Mouse (Mus musculus): ENCODE results near the gene AU015836.
"Not testable (repeated sequence)": the region's sequence is repeated elsewhere in the genome, so short reads cannot be mapped to it uniquely, and the experiment has no call there.

AU015836 gene

DNA sequence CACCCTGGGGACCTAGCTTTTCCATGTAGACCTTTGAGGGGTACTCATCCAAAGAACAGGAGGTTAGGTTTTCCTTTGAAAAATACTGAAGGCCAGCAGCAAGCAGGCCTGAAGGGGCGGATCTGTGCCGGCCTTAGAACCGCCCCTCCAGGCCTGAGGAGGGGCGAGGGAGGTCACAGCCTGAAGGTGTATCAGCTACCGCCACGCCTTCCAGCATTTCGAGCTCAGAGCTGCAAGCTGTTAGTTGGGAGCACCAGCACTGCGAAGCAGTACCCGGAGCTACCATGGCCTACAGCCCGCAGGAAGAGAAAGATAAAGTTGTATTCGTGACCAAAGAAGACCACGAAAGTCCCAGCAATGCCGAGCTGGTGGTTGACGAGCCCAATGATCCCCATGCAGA lies at the start of gene AU015836:
AU015836 (plus strand) TSS at position 216 of the 400 bp plus-strand sequence.
- no peak for DNase-seq (ENCODE audit: low read depth)

DNA sequence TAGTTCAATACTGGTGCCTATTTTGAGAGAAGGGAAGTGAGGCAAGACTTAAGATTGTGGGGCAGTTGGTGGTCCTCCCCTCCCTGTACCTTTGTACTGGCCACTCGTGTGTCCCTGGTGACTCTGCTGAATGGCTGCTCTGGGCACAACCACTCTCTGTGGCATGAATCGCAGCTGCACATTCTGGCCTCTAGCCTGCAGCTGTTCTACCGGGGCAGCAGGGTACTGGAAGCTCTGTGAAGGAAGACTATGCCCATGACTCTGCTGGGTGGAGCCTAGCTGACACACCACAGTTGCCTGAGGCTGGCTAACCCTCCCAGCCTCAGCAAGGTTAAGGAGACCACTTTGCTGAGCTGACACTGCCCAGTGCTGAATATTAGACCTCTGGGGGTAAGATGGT lies 49.4 kb upstream of the AU015836 start:
- DNase-seq (ENCODE audit: low read depth), result no peak

DNA sequence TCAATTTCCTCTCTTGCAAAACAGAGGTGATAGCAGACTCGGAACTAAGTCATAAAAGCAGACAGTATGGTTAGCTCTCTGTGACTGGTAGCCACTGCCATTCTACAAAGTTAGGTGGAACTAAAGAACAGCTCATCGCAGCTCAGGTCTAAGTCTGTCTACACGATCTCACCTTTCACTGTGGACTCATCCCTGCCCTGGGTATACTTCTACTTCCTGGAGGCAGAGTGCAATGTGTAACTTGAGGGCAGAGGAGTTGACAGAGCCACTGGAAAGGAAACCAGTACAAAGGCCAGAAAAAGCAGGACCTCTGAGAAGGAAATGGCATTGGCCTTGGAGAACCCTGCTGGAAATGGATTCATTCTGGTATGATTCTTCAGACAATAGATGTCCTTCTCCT lies 40.1 kb upstream of the AU015836 start:
- no peak for DNase-seq (ENCODE audit: low read depth)

DNA sequence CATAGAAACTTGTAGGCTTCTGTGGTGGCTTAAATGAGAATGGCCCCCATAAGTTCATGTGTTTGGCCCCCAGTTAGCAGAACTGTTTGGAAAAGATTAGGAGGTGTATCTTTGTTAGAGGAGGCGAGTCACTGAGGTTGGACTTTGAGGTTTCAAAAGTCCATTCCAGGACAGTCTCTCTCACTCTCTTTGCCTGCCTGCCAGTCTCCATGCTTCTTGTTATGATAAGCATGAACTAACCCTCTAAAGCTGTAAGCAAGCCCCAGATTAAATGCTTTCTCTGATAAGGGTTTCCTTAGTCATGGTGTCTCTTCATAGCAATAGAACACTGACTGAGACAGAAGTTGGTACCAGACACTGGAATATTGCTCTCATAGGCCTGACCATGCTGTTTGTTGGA lies 39.7 kb upstream of the AU015836 start:
- no peak for DNase-seq (ENCODE audit: low read depth)

DNA sequence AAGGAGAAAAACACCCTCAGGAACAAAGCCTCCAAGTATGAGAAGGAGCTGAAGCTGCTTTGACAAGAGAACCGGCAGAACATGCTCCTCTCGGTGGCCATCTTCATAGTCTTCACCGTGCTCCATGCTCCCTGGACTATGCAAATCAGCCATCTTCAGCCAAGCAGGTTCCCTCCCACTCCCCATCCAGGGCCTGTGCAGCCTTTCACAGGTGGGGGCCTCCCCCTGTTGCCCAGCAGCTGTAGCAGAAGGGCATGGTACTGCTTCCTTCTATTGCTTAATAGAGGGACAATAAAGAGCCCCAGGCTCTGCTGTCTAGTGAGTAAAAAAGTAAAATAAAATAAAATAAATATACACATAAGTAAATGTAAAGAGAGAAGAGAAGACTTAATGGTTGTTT lies 36.8 kb upstream of the AU015836 start:
- no peak for DNase-seq (ENCODE audit: low read depth)

DNA sequence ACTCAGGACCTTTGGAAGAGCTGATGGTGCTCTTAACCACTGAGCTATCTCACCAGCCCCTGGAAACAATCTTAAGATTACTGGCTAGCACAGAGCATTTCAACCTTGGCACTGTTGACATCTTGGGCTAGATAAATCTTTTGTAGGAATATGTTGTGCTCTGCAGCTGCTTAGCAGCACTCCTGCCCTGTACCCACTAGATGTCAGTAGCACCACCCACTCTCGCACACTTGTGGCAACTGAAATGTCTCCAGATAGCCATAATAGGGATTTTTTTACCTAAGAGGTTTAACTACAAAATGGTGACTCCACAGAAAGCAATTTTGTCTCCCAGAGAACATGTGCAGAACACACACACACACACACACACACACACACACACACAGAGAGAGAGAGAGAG lies 11.7 kb upstream of the AU015836 start:
- DNase-seq (ENCODE audit: low read depth), result peak; percentile 1

DNA sequence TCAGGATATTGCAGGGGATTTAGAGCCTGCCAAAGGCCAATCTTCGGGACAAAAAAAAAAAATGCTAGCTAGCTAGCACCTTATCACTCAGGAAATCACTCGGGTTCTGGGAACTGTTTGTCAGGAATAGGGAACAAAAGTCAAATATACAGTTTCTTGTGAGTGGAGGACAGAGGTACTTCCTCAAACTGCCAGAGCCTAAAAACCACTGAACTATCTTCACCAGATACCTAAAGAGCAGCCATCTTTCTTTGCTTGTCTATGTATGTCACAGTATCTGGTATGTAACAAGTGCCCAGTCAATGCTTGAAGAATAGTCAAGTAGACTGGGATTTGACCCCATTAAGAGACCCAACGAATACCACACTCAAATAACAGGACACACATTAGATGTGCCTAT lies 10.0 kb upstream of the AU015836 start:
- DNase-seq (ENCODE audit: low read depth), result no peak

DNA sequence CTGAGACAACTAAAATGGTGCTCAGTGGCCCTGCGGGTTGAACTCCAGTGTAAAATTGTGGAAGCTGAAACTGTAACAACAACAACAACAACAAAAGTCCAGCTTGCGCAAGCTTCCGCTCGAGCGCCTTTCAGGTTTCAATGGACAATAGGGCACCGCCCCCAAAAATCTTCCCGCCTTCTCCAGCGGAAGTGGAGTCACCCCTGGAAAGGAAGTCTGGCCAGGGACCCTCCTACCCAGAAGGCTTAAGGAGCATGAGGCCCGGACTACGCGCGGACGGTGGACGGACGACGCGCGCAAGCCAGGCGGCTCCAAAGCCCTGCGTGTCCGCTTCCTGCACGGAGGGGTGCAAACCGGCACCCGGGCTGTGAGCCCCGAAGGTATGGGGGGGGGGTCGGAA lies 11.9 kb downstream of the AU015836 start:
- no peak for DNase-seq (ENCODE audit: low read depth)

DNA sequence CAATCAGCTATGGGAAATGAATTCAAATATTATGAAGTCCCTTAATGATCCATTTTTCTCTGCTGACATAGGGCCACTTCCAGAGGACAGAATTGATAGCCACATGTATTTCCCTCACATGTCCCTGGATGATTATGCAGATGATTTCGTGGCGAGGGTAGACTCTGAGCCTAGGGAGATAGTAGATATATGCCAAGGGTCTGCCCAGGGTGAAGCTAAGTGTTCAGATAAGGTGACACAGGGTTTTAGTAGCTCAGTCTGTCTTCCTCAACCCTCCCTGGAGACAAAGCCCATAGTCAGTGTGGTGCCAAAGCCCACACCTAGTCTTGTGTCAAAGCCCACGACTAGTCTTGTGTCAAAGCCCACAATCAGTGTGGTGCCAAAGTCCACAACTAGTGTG lies 13.7 kb downstream of the AU015836 start:
- no peak for DNase-seq (ENCODE audit: low read depth)

DNA sequence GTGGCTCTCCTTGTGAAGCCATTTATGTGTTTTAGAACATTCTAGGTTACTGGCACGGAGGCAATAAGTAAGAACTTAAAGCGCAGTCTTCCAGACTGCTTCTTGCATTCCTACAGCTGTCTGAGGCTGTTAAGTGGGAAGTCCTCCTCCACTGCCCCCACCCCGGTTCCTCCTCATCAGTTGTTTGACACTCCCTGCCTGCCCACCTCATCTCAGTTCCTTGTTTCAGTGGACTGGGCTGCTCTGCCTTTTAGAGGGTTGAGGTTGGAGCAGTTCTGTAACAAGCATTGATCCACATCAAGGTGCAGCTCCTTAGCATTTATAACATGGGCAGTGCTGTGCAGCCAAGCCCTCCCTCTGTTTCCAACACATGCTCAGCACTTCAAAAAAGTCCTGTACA lies 16.6 kb downstream of the AU015836 start:
- DNase-seq (ENCODE audit: low read depth), result not testable (repeated sequence)

DNA sequence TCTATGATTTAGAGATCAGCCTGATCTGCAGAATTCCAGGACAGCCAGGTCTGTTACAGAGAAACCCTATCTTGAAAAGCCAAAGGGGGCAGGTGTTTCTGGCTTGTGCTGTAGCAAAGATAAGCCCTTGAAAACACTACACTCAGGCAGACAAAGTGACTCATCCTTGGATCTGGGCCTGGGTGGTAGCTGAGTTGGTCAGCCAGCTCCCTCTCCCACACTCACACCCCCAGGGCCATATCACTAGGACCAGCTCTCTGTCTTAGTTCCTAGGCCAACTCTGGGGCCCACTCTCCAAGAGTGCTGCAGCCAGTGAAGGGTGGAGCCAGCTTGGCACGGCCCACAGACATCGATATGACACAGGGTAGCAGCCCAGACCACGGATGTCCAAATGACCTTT lies 38.5 kb downstream of the AU015836 start:
- DNase-seq (ENCODE audit: low read depth), result no peak

DNA sequence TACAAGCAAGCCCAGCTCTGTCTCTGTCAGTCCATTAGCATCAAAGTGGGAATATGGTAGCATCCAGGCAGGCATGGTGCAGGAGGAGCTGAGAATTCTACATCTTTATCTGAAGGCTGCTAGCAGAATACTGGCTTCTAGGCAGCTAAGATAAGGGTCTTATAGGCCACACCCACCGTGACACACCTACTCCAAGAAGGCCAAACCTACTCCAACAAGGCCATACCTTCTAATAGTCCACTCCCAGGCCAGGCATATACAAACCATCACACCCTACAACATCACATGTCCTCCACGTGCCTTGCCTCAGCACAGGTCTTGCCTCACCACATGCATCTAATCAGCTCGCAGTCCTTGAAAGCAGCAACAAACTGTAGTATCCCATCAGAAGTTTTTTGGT lies 41.0 kb downstream of the AU015836 start:
- no peak for DNase-seq (ENCODE audit: low read depth)

DNA sequence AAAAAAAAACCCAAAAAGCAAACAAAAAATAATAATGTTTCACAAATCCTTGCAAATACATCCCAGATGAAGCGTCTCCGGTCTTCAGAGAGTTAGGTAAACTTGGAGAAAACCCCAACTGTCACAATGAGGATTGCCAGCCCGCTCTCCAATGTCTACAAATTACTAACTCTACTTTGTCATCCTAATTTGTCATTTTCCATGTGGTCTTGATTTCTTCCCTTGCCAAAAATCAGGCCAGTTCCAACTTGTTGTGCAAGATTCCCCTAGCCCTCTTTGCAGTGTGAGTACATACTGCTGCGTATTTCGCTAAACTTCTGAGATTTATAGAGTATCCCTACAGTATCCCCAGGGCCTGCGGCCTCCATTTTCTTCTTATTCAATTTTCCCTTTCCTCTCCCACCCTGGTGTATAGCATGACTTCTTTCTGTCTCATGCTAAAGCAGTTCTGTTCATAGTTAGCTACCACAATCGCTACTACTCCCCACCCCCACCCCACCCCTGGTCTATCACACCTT lies 43.3 kb downstream of the AU015836 start:
- no peak for DNase-seq (ENCODE audit: low read depth)

DNA sequence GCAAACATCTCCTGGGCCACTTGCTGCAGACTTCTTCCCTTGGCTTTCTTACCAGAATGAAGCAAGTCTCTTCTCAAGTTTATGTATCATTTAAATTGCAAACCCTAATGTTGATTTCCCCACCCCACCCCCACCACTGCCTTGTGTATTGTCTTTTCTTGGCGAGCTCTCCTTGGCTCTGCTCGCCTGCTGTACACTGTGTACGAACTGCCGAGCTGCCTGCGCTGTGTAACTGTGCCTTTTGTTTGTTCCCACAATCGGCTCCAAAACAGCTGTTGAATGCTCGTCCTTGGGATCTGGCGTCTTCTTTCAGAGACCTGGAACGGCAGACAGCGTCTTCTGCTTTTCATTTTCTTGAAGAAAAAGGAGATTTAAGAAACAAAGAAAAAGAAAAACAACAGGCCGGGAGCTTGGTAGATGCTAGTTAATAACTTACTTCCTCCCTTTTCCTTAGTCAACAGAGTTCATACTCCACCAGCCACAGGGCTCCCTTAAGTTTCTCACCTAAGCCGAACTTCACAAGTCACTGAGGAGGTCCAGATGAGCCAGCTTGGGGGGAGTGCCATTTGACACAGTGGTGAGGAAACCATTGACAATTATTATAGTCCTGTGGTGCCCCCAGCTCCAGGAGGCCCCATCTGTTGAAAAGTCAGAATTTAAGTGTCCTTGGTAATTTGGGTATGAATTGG lies 44.2 kb downstream of the AU015836 start:
- DNase-seq (ENCODE audit: low read depth), result no peak

DNA sequence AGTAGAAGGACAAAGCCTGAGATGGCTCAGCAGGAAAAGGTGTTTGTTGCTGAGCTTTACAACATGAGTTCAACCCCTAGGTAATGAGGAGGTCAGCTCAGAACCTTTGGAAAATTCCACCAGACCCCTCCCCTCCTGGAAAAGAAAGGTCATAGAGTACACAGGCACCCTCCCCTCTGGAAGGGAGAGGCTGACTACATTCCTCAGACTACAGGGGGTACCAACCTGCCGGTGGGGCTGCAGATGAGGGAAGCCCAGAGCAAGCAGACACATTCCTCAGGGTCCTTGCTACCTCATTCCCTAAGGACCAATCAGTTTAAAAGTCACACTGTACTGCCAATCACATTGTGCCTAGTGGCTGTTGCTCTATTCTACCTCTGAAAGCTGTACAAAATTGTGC lies 48.4 kb downstream of the AU015836 start:
- DNase-seq (ENCODE audit: low read depth), result no peak

DNA sequence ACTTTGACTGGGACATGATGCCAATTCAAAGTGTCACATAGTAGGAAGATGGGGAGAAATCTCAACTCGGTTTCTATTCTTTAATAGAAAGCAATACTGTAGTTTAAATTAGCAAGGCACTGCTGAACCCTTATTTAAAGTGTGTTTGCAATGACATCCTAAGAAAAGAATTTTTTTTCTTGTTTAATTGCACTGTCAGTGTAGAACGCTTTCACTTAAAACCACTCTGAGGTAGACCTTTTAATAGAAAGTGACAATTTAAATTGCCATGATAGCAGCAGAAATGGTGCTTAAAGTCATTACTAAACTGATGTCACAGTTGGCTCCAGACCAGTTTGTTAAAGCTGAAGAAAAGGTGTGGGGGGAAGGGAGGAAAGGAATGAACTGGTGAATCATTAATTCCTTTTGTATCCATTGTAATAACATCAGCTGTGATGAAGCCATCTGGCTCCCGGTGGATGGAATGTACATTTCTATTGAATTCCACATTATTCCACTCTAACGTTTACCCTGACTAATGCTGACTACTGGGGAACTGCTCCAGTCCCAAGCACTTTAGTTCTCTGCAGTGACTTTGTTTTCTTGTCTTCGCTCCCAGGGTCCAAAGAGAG lies 53.9 kb downstream of the AU015836 start:
- DNase-seq (ENCODE audit: low read depth), result no peak
